Comparison of ENCODE assay signal across 16 mouse cellular contexts in genomic region chr1:91417991-91418390, GRCm38 (mm10). TPM values are rescaled to one million over a fixed set of nuclear protein-coding genes. Genes with fewer than 3 reads are reported as not detected.
"Had no signal": no experiment of that assay in that cellular context is flagged by ENCODE, and none has a peak within 500 bp of the region (broad histone marks: within the 10 kb centered on the region; RNA-seq: fewer than 3 reads in every experiment).

No protein-coding gene starts in this region.

- H3K27me3 ChIP-seq: neural tube, embryonic 15.5 days; stomach, embryonic 15.5 days had no signal

- H3K9me3 ChIP-seq: neural tube, embryonic 15.5 days; stomach, embryonic 15.5 days had no signal

- H3K4me3 ChIP-seq: neural tube, embryonic 15.5 days; stomach, embryonic 15.5 days had no signal

- DNase-seq: retina, postnatal 1 day; right cerebral cortex, adult 18-20 months; right cerebral cortex, postnatal 14 days; right cerebral cortex, postnatal 25 days; right cerebral cortex, postnatal 4 days; spleen, adult 18-20 months; thymus, adult 18-20 months; thymus, adult 2 months; thymus, postnatal 14 days; thymus, postnatal 25 days; thymus, postnatal 36 days; thymus, postnatal 4 days had no signal

- H3K27ac ChIP-seq: neural tube, embryonic 15.5 days; stomach, embryonic 15.5 days; stomach, postnatal 0 days had no signal

- H3K9ac ChIP-seq: neural tube, embryonic 15.5 days; stomach, embryonic 15.5 days had no signal

- H3K4me2 ChIP-seq: neural tube, embryonic 15.5 days; stomach, embryonic 15.5 days had no signal

RNA-seq across cellular contexts. Expression of gene Erfe, which starts 51.8 kb away (rescaled TPM):
- total RNA-seq: neutrophil, adult 5-6 weeks had no signal
